Mouse (Mus musculus) liver, adult 2 months (tissue): ENCODE measurements around the gene Fgfr2. TPM values are rescaled to one million over a fixed set of nuclear protein-coding genes. Genes with fewer than 3 reads are reported as not detected.

Experiments
- DNase-seq: peaks from one replicate; pipeline ENCODE4 v3.0.0-alpha.2; 2011; ENCODE audit warnings: low read depth, low spot score; ENCODE audit errors: extremely low read depth
- H3K27ac ChIP-seq: fragments of 200-500 bp; replicated peaks from 2 replicates; pipeline ENCODE4 v1.5.1; 2012; ENCODE audit warnings: low read depth, mild to moderate bottlenecking, control low read depth, inconsistent platforms, low read length; ENCODE audit not compliant: insufficient read depth
- H3K27me3 ChIP-seq: fragments of 200-500 bp; 2 replicates; pipeline ENCODE4 v1.6.1; 2012; ENCODE audit warnings: mild to moderate bottlenecking, moderate library complexity, low read length, inconsistent platforms; ENCODE audit not compliant: control insufficient read depth, insufficient read depth
- H3K36me3 ChIP-seq: fragments of 200-500 bp; 2 replicates; pipeline ENCODE4 v1.6.1; 2012; ENCODE audit warnings: low read length, inconsistent platforms; ENCODE audit not compliant: control insufficient read depth, insufficient read depth
- H3K4me1 ChIP-seq: fragments of 200-500 bp; 2 replicates; pipeline ENCODE4 v1.6.1; 2011; ENCODE audit warnings: low read length; ENCODE audit not compliant: control insufficient read depth, insufficient read depth
- H3K4me3 ChIP-seq: fragments of 200-500 bp; 2 replicates; pipeline ENCODE4 v1.5.1; 2011; ENCODE audit warnings: low read depth, mild to moderate bottlenecking, control low read depth, low read length, moderate library complexity; ENCODE audit not compliant: insufficient read depth
- H3K79me2 ChIP-seq: fragments of 200-500 bp; 2 replicates; pipeline ENCODE4 v1.6.1; 2012; ENCODE audit warnings: inconsistent platforms, mild to moderate bottlenecking, low read length, moderate library complexity; ENCODE audit not compliant: control insufficient read depth, insufficient read depth
- H3K9ac ChIP-seq: fragments of 200-500 bp; 2 replicates; pipeline ENCODE4 v1.6.1; 2012; ENCODE audit warnings: low read depth, mild to moderate bottlenecking, control low read depth, inconsistent platforms, low read length
- CTCF ChIP-seq: fragments of 200-500 bp; IDR thresholded peaks from 2 replicates; pipeline ENCODE4 v1.5.1; 2011; ENCODE audit warnings: low read depth, low read length, control low read depth
- POLR2A ChIP-seq: fragments of 200-500 bp; IDR thresholded peaks from 2 replicates; pipeline ENCODE4 v1.6.1; 2011; ENCODE audit warnings: low read length, control low read depth; ENCODE audit not compliant: insufficient read depth; ENCODE audit errors: extremely low read depth
- WGBS: fragments of 180-500 bp; shearing (Covaris S2); methylation state at CpG from one replicate; pipeline ENCODE4 v1.1.7; 2018; 5-methylcytosine and 5-hydroxymethylcytosine counted together
- polyA plus RNA-seq: library from polyadenylated mRNA; depleted of rRNA; stranded (reverse); fragments of >200 nt; gene quantifications from 2 replicates; pipeline ENCODE4 v1.2.3, GENCODE M21; 2012
- total RNA-seq: library from RNA; depleted of rRNA; stranded (reverse); fragments of >200 nt; gene quantifications from 2 replicates; pipeline ENCODE4 v1.2.3, GENCODE M21; 2014

Gene Fgfr2
- total and polyA plus RNA-seq, 2 experiments, result 16.7 to 35.2 TPM

GRCm38 (mm10) chr7:132624161-132624560 is 499.0 kb downstream of the Fgfr2 start:
- Histone ChIP-seq H3K4me3 (no peak overlapping the region), H3K36me3 (no peaks in the 10 kb centered on the region), H3K79me2 (no peaks in the 10 kb centered on the region), H3K27ac (no peak overlapping the region), H3K9ac (no peak overlapping the region), H3K27me3 (no peaks in the 10 kb centered on the region), H3K4me1 (no peaks in the 10 kb centered on the region; the same call in 1 of the 2 replicates)
- no peak for TF ChIP-seq CTCF
- TF ChIP-seq POLR2A, result no peak
- 74% methylated on average over 10 of the region's 10 CpGs for WGBS
- peak; percentile 54 for DNase-seq

DNA sequence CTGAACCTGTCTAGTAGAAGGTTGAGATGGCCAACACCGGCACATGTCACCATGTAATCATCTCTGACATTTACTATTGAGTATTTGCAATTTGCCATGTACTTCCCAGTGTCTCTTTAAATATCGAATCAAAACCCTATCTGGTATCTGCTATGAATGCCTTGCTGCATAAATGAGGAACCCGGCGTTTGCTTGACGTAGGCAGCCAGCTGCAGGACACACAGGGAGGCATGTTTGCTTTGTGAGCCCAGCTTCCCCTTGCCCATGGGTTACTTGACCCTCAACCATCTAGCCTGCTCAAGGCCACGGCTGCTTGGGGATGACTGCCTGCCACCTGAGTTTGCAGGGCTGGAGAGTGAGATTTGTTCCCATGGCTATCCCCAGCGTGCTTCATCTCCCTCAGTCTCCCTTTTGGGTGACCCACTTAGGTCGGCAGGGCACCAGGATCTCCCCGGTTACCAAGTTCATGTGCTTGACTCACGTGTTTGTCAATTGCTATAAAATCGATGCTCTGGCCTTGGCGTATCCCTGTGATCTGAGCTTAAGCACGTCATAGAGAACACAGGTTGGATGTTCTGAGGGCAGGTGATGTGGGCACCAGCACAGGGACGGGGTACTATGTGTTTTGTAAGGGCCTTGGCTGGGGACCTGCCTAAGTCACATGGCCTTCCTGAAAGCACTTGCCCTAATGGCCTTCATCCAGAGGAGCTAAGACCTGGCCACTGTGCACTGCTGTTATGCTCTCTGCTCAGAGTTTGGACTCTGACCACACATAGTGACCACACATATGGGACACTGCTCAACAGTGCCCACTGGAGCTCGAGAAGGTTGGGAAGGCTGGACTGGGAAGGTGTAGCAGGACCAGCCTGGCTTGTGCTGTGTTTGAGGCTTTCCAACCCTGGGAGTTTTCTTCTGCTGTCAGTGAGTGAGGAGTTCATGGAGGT is 502.9 kb downstream of the Fgfr2 start:
- Histone ChIP-seq H3K36me3 (no peaks in the 10 kb centered on the region), H3K4me3 (no peak overlapping the region), H3K4me1 (peaks cover 11% of the 10 kb centered on the region), H3K27ac (peak overlapping the region; percentile 51), H3K79me2 (no peaks in the 10 kb centered on the region), H3K9ac (peak overlapping the region; percentile 3; the same call in 1 of the 2 replicates), H3K27me3 (no peaks in the 10 kb centered on the region)
- TF ChIP-seq POLR2A, result no peak
- peak; percentile 47 for TF ChIP-seq CTCF
- peak; percentile 98 for DNase-seq
- 55% methylated on average over 15 of the region's 15 CpGs for WGBS

DNA sequence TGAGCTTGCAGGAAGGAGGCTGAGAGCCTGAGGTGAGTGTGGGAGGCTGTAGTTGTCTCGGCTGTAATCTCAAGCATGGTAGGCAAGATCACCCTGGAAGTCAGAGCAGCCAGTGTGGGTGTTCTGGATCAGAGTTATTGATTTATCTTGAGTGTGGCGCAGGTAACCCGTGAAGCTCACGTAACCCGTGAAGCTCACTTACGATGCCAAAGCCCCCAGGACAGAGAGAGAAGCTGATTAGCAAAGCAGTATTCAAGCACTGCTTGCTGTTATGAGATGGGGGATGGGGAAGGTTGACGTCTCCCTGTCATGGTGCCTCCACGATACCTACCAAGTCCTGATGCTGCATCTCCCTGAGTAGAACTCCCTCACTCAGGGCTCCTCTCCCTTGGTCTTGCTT is 503.6 kb downstream of the Fgfr2 start:
- no peaks in the 10 kb centered on the region for H3K36me3 ChIP-seq
- DNase-seq, result peak; percentile 33
- no peak overlapping the region for H3K27ac ChIP-seq
- H3K4me3 ChIP-seq, result no peak overlapping the region
- 80% methylated on average over 8 of the region's 8 CpGs for WGBS
- H3K79me2 ChIP-seq, result no peaks in the 10 kb centered on the region
- no peaks in the 10 kb centered on the region for H3K27me3 ChIP-seq
- no peak for TF ChIP-seq POLR2A
- TF ChIP-seq CTCF, result no peak
- H3K4me1 ChIP-seq, result peaks cover 12% of the 10 kb centered on the region
- no peak overlapping the region for H3K9ac ChIP-seq

DNA sequence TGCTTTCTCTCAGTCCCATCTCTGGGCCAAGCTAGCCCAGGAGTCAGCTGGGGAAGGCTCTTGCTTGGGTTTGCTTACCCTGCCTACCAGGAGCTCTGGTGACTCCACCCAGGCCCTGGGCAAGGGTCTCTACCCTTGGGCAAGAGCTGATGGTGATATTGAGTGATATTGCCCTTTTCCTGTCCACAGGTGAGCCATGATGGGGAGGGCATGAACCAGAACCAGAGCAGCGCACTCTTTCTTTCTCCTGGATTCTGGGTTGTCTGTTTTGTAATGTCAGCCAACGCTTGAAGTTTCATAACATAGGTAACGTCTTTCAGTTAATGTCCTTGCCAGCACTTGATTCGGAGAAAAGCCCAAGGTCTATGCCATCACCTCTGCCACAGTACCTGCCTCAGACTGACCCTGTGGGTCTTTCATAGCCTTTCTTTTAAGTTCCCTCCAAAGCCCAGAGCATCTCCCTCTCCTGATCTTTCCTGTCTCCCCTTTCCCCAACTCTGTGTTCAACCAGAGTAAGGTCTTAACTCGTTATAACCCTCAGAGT is 506.1 kb downstream of the Fgfr2 start:
- no peaks in the 10 kb centered on the region for H3K27me3 ChIP-seq
- H3K27ac ChIP-seq, result peak overlapping the region; percentile 70
- TF ChIP-seq CTCF (no peak), POLR2A (no peak)
- H3K9ac ChIP-seq, result no peak overlapping the region
- peaks cover 13% of the 10 kb centered on the region for H3K4me1 ChIP-seq
- no peaks in the 10 kb centered on the region for H3K36me3 ChIP-seq
- H3K4me3 ChIP-seq, result no peak overlapping the region
- H3K79me2 ChIP-seq, result peaks cover under 1% of the 10 kb centered on the region; the same call in 1 of the 2 replicates
- WGBS, result 54% methylated on average over 5 of the region's 5 CpGs
- peak; percentile 91 for DNase-seq

DNA sequence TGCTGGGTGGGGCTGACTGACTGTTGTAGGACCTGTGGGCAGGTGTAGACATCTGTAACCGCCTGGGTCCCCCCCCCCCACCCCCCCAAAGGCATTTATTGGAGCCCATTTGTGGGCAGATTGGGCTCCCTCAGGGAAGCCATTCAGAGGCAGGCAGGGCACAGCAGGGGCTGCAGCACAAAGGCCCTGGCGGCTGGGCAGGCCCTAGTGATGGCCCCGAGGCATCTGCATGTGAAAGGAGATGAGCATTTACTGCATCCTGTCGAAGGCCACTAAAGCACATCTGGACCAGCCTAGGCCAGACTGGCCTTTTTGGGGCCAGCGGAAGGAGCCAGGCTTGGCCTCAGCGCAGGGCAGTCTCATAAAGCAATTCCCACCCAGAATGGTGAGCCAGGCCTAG is 506.8 kb downstream of the Fgfr2 start:
- 81% methylated on average over 6 of the region's 6 CpGs for WGBS
- no peak for TF ChIP-seq CTCF
- TF ChIP-seq POLR2A, result no peak

More for the DNA sequence above, 506.8 kb downstream of the Fgfr2 start:
- no peaks in the 10 kb centered on the region for H3K27me3 ChIP-seq
- no peaks in the 10 kb centered on the region for H3K36me3 ChIP-seq
- H3K9ac ChIP-seq, result no peak overlapping the region
- H3K4me1 ChIP-seq, result peaks cover 13% of the 10 kb centered on the region
- H3K4me3 ChIP-seq, result no peak overlapping the region
- H3K27ac ChIP-seq, result peak overlapping the region; percentile 70
- peaks cover 2% of the 10 kb centered on the region; the same call in 1 of the 2 replicates for H3K79me2 ChIP-seq
- DNase-seq, result no peak
